Mouse (Mus musculus) forebrain, embryonic 15.5 days (tissue): ENCODE data around the gene Il11ra1. TPM values are rescaled to one million over a fixed set of nuclear protein-coding genes. Genes with fewer than 3 reads are reported as not detected.
"Not testable (repeated sequence)": the region's sequence is repeated elsewhere in the genome, so short reads cannot be mapped to it uniquely, and the experiment has no call there.

Source experiments
- ATAC-seq: fragments of 200-750 bp; cut with Nextera tagmentation; replicated peaks from 2 replicates; pipeline ENCODE4 v1.8.0; 2017; ENCODE audit warnings: mild to moderate bottlenecking, moderate TSS enrichment, moderate library complexity
- H3K27ac ChIP-seq: fragments of 300-500 bp; sonication (generic); replicated peaks from 2 replicates; pipeline ENCODE4 v1.5.1; 2015; ENCODE audit warnings: mild to moderate bottlenecking, inconsistent platforms
- H3K27me3 ChIP-seq: fragments of 300-500 bp; sonication (generic); 2 replicates; pipeline ENCODE4 v1.6.1; 2015; ENCODE audit warnings: inconsistent platforms
- H3K36me3 ChIP-seq: fragments of 300-500 bp; sonication (generic); 2 replicates; pipeline ENCODE4 v1.6.1; 2015; ENCODE audit warnings: mild to moderate bottlenecking, inconsistent platforms
- H3K4me1 ChIP-seq: fragments of 300-500 bp; sonication (generic); 2 replicates; pipeline ENCODE4 v1.6.1; 2015; ENCODE audit warnings: inconsistent platforms
- H3K4me2 ChIP-seq: fragments of 300-500 bp; sonication (generic); replicated peaks from 2 replicates; pipeline ENCODE4 v1.6.1; 2015; ENCODE audit warnings: mild to moderate bottlenecking, inconsistent platforms
- H3K4me3 ChIP-seq: fragments of 300-500 bp; sonication (generic); 2 replicates; pipeline ENCODE4 v1.5.1; 2015; ENCODE audit warnings: mild to moderate bottlenecking, inconsistent platforms
- H3K9ac ChIP-seq: fragments of 300-500 bp; sonication (generic); replicated peaks from 2 replicates; pipeline ENCODE4 v1.6.1; 2015; ENCODE audit warnings: mild to moderate bottlenecking, inconsistent platforms
- H3K9me3 ChIP-seq: fragments of 300-500 bp; sonication (generic); 2 replicates; pipeline ENCODE4 v1.6.1; 2016; ENCODE audit warnings: inconsistent platforms
- WGBS: fragments of 180-500 bp; shearing (Covaris S2); methylation state at CpG from one replicate; pipeline ENCODE4 v1.1.7; 2015; ENCODE audit warnings: mixed read lengths; 5-methylcytosine and 5-hydroxymethylcytosine counted together
- polyA plus RNA-seq: library from polyadenylated mRNA; unstranded; fragments of >200 nt; fragmentation: Nextera tagmentation; extraction: Ambion mirVana; gene quantifications from 2 replicates; pipeline ENCODE4 v1.2.1, GENCODE M21; 2015

Gene Il11ra1
- polyA plus RNA-seq: 23.8 and 26.4 TPM in 2 replicates

GRCm38 (mm10) chr4:41699783-41700182 is at the start of gene Il11ra1:
Il11ra1 (plus strand) TSS chr4:41699989.
- H3K9me3 ChIP-seq, H3K36me3 ChIP-seq, ATAC-seq, H3K9ac ChIP-seq, H3K4me1 ChIP-seq, H3K27ac ChIP-seq, H3K4me3 ChIP-seq, H3K27me3 ChIP-seq: not testable (repeated sequence)
- peak within 1 kb of the TSS; percentile 23 for H3K4me2 ChIP-seq
- 93% methylated on average over 10 of the region's 10 CpGs for WGBS

- ATAC-seq: peak; percentile 65
- H3K4me2 ChIP-seq: no peak overlapping the region
- H3K9me3 ChIP-seq: no peaks in the 10 kb centered on the region
- no peak overlapping the region for H3K9ac ChIP-seq
- no peaks in the 10 kb centered on the region for H3K27me3 ChIP-seq
- WGBS: 29% methylated on average over 6 of the region's 6 CpGs
- H3K27ac ChIP-seq: no peak overlapping the region
- H3K4me1 ChIP-seq: 0 out of 2 replicates have a peak, but pooled peaks cover 5% of the 10 kb centered on the region
- H3K36me3 ChIP-seq: peaks cover 10% of the 10 kb centered on the region
- no peak overlapping the region for H3K4me3 ChIP-seq
Measured at GRCm38 (mm10) chr4:41653296-41653695, 46.5 kb upstream of the Il11ra1 start.

DNA sequence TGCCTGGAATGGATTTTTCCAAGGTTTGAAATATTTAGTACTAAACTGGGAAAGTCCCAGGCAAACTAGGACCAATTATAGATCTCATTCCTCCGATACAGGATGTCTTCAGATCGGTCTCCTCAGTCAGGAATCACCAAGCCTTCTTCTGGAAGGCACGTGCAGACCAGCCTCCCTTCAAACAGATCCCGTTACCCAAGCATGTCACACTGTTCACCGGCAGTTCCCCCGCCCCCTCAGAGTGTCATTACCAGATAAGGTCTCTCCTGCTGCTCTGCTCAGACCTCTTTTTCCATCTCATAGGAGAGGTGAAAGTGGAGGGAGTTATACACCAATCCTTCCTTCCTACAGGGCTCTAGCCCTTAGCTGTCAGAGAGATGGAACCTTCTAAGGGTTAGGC is 46.1 kb upstream of the Il11ra1 start:
- no peak overlapping the region for H3K4me3 ChIP-seq
- ATAC-seq: 0 out of 2 replicates have a peak, but pooled peaks have one; percentile 8
- H3K36me3 ChIP-seq: peaks cover 10% of the 10 kb centered on the region
- peaks cover 9% of the 10 kb centered on the region; the same call in 1 of the 2 replicates for H3K4me1 ChIP-seq
- H3K27ac ChIP-seq: no peak overlapping the region
- no peak overlapping the region for H3K4me2 ChIP-seq
- no peak overlapping the region for H3K9ac ChIP-seq
- H3K9me3 ChIP-seq: no peaks in the 10 kb centered on the region
- WGBS: 62% methylated on average over 6 of the region's 6 CpGs
- no peaks in the 10 kb centered on the region for H3K27me3 ChIP-seq

- WGBS: 11% methylated on average over 7 of the region's 7 CpGs
Measured at GRCm38 (mm10) chr4:41654217-41654616, 45.6 kb upstream of the Il11ra1 start.

GRCm38 (mm10) chr4:41655525-41655924 is 44.3 kb upstream of the Il11ra1 start:
- H3K4me3 ChIP-seq: no peak overlapping the region
- ATAC-seq: no peak
- 88% methylated on average over 2 of the region's 2 CpGs for WGBS
- peaks cover 23% of the 10 kb centered on the region for H3K4me1 ChIP-seq
- H3K27me3 ChIP-seq: no peaks in the 10 kb centered on the region
- no peaks in the 10 kb centered on the region for H3K9me3 ChIP-seq
- peaks cover 10% of the 10 kb centered on the region for H3K36me3 ChIP-seq
- H3K4me2 ChIP-seq: no peak overlapping the region
- no peak overlapping the region for H3K9ac ChIP-seq
- H3K27ac ChIP-seq: no peak overlapping the region

More at GRCm38 (mm10) chr4:41654217-41654616, 45.6 kb upstream of the Il11ra1 start:
- peaks cover 10% of the 10 kb centered on the region for H3K4me1 ChIP-seq
- ATAC-seq: 0 out of 2 replicates have a peak, but pooled peaks have one; percentile 17
- H3K4me2 ChIP-seq: no peak overlapping the region
- H3K27me3 ChIP-seq: no peaks in the 10 kb centered on the region
- H3K9me3 ChIP-seq: no peaks in the 10 kb centered on the region
- H3K4me3 ChIP-seq: no peak overlapping the region
- H3K9ac ChIP-seq: no peak overlapping the region
- no peak overlapping the region for H3K27ac ChIP-seq
- H3K36me3 ChIP-seq: peaks cover 10% of the 10 kb centered on the region

DNA sequence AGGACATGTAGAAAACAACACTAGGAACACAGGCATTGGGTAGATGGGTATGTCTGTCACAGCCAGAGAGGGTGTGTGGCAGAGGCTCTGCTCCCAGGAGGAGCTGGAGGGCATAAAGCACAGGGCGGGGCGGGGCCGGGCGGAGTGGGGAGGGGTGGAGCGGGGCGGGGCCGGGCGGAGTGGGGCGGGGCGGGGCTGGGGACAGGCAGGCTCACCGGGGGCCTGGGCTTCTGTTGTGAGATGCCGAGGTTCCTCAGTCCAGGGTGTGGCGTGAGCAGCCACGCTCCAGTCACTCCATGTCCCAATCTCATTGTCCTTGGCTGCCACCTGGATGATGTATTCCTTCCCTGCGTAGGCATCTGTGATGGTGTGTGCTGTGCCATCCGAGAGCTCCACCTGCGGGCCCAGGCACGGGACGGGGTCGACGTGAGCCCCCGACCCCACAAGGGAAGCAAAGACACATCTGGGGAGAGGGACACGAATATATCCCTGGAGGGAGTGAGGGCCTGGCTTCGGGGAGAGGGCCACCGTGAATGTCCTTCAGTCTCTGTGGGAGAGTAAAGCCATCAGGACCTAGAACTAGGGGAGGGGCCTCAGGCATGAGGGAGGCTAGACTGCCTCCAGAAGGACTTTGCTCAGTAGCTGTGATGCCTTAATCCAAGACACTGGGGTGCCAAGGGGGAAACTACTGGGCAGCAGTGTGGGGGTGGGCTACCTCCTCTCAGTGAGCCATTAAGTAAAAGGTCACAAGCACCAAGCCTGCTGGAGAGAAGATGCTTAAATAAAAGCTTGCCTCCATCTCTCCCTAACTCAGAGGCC is 41.0 kb upstream of the Il11ra1 start:
- Histone ChIP-seq H3K4me2 (no peak overlapping the region), H3K27ac (no peak overlapping the region), H3K9ac (no peak overlapping the region), H3K9me3 (no peaks in the 10 kb centered on the region), H3K4me3 (no peak overlapping the region), H3K36me3 (peaks cover 10% of the 10 kb centered on the region), H3K27me3 (no peaks in the 10 kb centered on the region), H3K4me1 (peaks cover 34% of the 10 kb centered on the region)
- no peak for ATAC-seq
- 20% methylated on average over 23 of the region's 25 CpGs for WGBS

- no peaks in the 10 kb centered on the region for H3K27me3 ChIP-seq
- no peak for ATAC-seq
- no peak overlapping the region for H3K4me2 ChIP-seq
- peaks cover 34% of the 10 kb centered on the region for H3K4me1 ChIP-seq
- peaks cover 10% of the 10 kb centered on the region for H3K36me3 ChIP-seq
- 50% methylated on average over 13 of the region's 13 CpGs for WGBS
- H3K4me3 ChIP-seq: no peak overlapping the region
- no peak overlapping the region for H3K9ac ChIP-seq
- H3K27ac ChIP-seq: no peak overlapping the region
- H3K9me3 ChIP-seq: no peaks in the 10 kb centered on the region
Measured at GRCm38 (mm10) chr4:41659556-41659955, 40.2 kb upstream of the Il11ra1 start.

- no peaks in the 10 kb centered on the region for H3K9me3 ChIP-seq
- no peak overlapping the region for H3K4me2 ChIP-seq
- H3K4me3 ChIP-seq: no peak overlapping the region
- ATAC-seq: peak; percentile 17; the same call in 1 of the 2 replicates
- 5% methylated on average over 11 of the region's 11 CpGs for WGBS
- peaks cover 43% of the 10 kb centered on the region for H3K4me1 ChIP-seq
- peaks cover 10% of the 10 kb centered on the region for H3K36me3 ChIP-seq
- no peak overlapping the region for H3K27ac ChIP-seq
- H3K9ac ChIP-seq: no peak overlapping the region
- no peaks in the 10 kb centered on the region for H3K27me3 ChIP-seq
Measured at GRCm38 (mm10) chr4:41660851-41661430, 38.8 kb upstream of the Il11ra1 start.

- Histone ChIP-seq H3K36me3 (peaks cover 3% of the 10 kb centered on the region; the same call in 1 of the 2 replicates), H3K9me3 (no peaks in the 10 kb centered on the region), H3K4me3 (no peak overlapping the region), H3K4me1 (peaks cover 43% of the 10 kb centered on the region), H3K4me2 (no peak overlapping the region), H3K27me3 (no peaks in the 10 kb centered on the region), H3K27ac (no peak overlapping the region), H3K9ac (no peak overlapping the region)
- ATAC-seq: no peak
- WGBS: 81% methylated on average over 11 of the region's 11 CpGs
Measured at GRCm38 (mm10) chr4:41662723-41663122, 37.1 kb upstream of the Il11ra1 start.

DNA sequence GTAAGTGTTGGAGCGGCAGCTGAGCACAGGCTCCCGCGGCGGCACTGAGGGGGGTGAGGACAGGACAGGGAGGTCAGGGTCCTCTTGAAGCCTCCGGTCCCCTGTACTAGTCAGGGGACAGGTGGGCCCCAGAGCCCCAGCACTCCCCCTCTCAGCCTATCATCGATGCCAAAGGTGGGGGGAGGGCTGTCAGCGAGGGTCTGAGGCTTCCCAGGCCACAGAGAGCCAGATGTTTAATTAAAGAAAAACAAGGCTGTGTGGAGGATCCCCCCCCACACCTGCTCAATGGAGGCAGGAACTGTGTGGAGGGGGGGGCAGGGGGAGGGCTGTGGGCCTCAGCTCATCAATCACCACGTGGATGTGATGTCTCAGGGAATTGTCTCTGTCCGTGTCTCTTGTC is 36.2 kb upstream of the Il11ra1 start:
- H3K36me3 ChIP-seq: no peaks in the 10 kb centered on the region
- H3K27me3 ChIP-seq: no peaks in the 10 kb centered on the region
- no peaks in the 10 kb centered on the region for H3K9me3 ChIP-seq
- no peak overlapping the region for H3K9ac ChIP-seq
- WGBS: 62% methylated on average over 9 of the region's 9 CpGs
- ATAC-seq: no peak
- peaks cover 38% of the 10 kb centered on the region for H3K4me1 ChIP-seq
- H3K4me3 ChIP-seq: no peak overlapping the region
- H3K4me2 ChIP-seq: no peak overlapping the region
- H3K27ac ChIP-seq: no peak overlapping the region

DNA sequence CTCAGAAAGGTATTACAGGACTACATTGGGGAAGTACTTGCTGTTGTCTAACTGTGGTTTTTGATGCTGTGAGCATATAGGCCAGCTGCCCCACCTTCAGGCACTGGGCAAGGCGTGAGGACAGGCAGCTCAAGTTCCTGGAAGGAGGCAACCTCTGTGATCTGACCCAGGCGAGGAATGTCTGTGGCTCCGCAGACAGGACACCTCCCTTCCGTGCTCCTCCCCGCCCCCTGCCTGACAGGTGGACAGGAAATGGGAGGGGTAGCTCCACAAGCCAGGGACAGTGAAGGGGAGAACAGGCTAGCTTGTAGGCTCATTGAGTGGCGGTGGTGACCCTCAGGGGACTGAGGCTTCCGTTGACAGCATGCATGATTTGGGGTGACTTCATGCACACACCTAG is 35.3 kb upstream of the Il11ra1 start:
- Histone ChIP-seq H3K4me1 (peaks cover 32% of the 10 kb centered on the region), H3K4me3 (no peak overlapping the region), H3K9me3 (no peaks in the 10 kb centered on the region), H3K9ac (no peak overlapping the region), H3K4me2 (no peak overlapping the region), H3K27me3 (no peaks in the 10 kb centered on the region), H3K27ac (no peak overlapping the region), H3K36me3 (no peaks in the 10 kb centered on the region)
- ATAC-seq: no peak
- 71% methylated on average over 7 of the region's 7 CpGs for WGBS

DNA sequence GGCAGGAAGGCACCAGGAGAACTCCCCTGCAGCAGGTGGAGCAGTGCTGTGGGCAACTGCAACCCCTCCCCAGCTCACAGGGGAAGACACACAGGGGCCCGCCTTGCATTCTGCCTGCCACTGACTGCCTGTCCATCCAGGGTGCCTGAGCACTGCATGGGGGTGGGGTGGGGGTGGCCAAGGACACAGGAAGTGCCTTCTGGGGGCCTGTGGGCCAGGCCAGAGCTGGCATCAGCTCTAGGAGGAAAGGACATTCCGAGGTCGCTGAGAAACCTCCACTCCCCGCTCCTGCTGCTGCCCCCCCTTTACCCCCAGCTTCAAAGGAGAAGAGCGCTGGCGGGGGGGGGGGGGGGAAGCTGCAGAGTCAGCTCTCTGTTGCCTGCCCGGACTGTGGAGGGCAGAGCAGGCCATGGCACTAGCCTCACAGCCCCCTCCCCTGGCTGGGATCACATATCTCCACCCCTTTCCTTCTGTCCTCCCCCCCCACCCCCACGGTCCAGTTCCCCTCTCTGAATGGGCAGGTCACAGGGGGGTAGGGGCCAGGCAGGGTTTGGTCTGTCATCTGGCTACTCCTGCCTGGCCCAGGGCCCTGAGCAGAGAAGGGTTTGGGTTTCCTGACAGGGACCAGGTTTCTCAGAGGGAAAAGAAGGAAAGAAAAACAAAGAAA is 34.6 kb upstream of the Il11ra1 start:
- Histone ChIP-seq H3K4me2 (no peak overlapping the region), H3K36me3 (peaks cover under 1% of the 10 kb centered on the region; the same call in 1 of the 2 replicates), H3K4me1 (peaks cover 26% of the 10 kb centered on the region), H3K4me3 (no peak overlapping the region), H3K9me3 (no peaks in the 10 kb centered on the region), H3K27me3 (no peaks in the 10 kb centered on the region), H3K9ac (no peak overlapping the region), H3K27ac (no peak overlapping the region)
- ATAC-seq: 0 out of 2 replicates have a peak, but pooled peaks have one; percentile 14
- WGBS: 7% methylated on average over 6 of the region's 8 CpGs
